Mouse (Mus musculus) c-Kit-positive CD71-positive TER-119-negative erythroid progenitor cells, embryonic 14.5 days (primary cell): ENCODE measurements at regions not wholly inside any gene's neighbourhood (a gene's known extent, or its start where the extent isn't known, plus 50 kb on each side); places are given as distances from the start of the nearest gene placed in this dataset.

Experiments used
- DNase-seq: peaks from one replicate; pipeline ENCODE4 v3.0.0-alpha.2; 2013; ENCODE audit warnings: low read depth

GRCm38 (mm10) chr7:90030486-90031250 is 49.9 kb upstream of the Eed start:
- DNase-seq, result no peak

GRCm38 (mm10) chr7:90033086-90033485 is 52.3 kb upstream of the Eed start:
- no peak for DNase-seq

DNA sequence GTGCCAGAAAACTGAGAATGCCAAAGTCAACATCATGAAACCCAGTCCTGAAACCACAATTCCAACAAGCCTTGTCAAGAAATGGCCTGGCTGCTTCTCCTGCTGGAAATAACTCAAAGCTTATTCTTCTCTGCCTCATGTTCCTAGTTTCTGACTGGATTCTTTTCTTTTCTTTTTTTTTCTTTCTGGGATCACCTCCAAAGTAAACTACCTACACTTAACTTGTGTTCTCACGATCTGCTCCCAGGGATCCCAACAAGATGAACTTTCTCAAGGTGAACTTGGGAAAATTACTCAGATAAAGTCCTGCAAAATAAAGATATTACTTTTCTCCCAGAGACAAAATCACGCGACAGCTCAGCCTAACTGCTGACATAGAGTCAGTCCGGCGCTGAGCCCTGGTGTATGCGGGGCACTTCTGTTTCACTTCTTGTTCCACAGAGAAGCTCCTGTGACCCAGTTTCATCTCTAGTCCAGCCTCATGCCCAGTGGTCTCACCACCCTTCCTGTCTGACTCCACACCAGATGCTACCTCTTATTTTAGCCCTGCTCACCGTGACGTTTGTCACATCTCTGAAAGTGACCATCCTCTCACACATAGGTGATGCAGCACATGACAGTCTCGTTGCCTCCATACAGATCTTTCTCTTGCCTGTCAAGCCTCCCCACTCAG is 53.0 kb upstream of the Eed start:
- no peak for DNase-seq

GRCm38 (mm10) chr7:90034498-90034897 is 53.7 kb upstream of the Eed start:
- DNase-seq, result no peak

DNA sequence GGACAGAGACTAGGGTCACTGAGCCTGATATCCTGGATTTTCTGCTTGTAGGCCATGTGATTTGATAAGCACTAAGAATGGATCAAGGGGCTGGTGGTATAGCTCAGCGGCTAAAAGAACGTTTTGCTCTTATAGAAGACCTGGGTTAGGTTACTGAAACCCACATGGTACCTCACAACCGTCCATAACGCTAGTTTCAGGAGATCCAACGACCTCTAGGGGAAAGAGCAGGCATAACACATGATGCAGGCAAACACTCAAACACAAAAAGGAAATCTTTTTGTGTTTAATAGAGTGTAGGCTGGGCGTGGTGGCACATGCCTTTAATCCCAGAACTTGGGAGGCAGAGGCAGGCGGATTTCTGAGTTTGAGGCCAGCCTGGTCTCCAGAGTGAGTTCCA is 54.6 kb upstream of the Eed start:
- DNase-seq, result no peak

GRCm38 (mm10) chr7:90037736-90038135 is 57.0 kb upstream of the Eed start:
- no peak for DNase-seq

DNA sequence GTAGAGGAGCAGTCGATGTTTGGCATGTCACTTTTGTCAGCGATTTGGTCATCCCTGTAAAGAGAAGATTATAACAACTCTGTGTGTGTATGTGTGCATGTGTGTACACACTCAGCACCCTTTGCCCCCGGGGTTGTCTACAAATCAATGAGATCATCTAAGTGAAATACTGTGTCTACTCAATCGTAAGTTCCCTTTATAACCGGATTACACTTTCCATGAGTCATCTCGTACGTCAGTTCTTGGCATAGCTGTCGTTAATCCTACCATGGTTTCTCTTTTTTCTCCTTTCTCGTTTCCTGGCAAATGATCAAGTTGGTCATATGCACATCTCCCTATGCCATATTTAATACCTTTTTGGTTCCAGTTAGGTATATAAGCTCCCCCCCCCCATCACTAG is 58.7 kb upstream of the Eed start:
- DNase-seq, result no peak

DNA sequence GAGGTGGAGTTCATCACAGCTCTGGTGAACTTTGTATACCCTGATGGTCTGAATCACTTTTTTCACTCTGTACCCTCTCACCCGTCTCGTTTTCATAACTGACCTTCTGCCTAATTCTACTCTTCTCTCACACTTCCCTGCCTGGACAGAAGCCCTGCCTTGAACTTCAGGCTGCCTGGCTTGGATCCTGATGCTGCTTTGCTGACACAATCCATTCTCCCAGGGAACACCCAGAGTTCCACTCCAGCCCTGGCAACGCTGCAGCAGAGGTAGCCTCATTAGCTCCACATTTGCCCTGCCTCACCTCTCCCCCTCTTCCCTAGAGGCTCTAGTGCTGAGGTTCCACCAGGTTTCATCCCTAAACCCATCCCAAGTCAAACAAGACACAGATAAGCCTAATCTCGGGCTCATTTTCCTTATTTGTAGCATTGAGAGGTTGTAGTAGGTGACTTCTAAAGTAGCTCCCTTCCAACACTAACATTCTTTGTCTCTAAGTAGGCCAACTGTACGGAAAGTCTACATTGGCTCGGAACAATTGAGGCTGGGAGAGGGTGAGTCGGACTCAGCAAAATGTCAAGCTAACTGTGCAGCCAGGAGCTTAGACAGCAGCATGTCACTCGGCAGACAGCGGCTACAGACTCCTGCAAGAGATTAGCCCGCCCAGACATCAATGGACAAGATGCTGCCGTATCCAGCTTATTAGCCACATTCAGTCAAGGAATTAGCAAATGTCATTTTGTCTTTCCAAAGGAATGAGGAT is 60.0 kb upstream of the Eed start:
- no peak for DNase-seq

- DNase-seq, result no peak
Measured at GRCm38 (mm10) chr7:90041565-90042024, 60.8 kb upstream of the Eed start.

- DNase-seq, result no peak
Measured at GRCm38 (mm10) chr7:90042364-90042763, 61.6 kb upstream of the Eed start.

DNA sequence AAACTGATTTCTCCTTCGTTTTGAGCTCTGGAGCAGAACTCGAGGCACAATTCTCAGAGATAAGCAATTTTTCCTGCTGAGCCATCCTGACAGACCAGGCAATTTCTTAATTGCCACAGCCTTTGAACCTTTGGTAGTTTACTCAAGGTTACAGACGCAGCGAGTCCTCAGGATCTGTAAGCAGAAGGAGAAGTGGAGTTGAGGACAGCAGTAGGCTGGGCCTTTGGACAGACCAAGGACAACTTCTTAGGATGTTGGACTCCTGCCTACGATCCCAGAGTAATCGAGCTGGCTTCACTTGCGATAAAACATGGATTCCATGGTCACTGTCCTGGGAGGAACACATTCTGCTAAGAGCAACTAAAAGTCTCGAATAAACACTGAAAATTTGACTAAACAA is 62.7 kb upstream of the Eed start:
- no peak for DNase-seq

DNA sequence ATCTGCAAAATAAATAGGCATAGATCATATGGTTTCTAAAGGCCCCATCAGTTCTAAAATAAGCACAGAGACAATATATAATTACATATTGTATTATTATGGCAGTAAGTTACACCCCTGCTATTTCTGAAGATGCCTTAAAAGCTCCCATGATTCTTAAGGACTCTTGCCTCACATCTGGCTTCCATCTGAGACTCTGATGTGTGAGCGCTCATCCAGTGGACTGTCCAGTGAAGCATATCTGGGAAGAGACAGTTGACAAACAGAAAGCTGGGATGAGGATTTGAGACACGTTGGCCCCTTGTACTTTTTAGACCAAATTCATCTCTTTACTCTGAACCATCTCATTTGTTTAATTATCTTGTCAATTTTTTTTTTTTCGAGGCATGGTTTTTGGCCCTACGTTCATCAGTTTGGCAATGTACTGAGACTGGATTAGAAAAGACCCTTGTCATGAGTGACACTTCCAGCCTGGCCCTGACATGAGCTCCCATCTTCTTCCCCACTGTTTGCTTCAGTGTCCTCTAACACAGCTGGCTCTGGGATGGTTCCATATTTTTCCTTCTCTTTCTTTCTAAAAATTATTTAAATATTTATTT is 63.4 kb upstream of the Eed start:
- no peak for DNase-seq

- no peak for DNase-seq
Measured at GRCm38 (mm10) chr7:90045208-90045800, 64.5 kb upstream of the Eed start.

GRCm38 (mm10) chr7:90046228-90046627 is 65.4 kb upstream of the Eed start:
- DNase-seq, result no peak

DNA sequence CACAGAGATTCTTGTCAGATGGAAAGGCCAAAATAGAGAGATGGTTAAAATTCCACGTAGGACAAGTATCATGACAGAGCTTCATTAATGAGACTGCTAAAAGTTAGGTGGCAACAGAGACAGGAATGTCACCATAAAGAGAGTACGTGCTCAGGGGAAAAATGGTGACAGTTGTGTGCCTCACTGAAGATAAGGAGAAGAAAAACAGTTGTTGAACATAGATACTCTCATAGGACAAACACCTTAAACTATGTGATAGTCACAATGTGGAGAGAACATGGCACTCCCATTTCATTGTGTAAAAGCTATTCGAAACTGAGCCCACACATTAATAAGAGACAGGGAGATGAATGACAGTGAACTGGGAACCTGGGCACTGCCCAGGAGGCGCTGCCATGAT is 66.1 kb upstream of the Eed start:
- DNase-seq, result no peak

DNA sequence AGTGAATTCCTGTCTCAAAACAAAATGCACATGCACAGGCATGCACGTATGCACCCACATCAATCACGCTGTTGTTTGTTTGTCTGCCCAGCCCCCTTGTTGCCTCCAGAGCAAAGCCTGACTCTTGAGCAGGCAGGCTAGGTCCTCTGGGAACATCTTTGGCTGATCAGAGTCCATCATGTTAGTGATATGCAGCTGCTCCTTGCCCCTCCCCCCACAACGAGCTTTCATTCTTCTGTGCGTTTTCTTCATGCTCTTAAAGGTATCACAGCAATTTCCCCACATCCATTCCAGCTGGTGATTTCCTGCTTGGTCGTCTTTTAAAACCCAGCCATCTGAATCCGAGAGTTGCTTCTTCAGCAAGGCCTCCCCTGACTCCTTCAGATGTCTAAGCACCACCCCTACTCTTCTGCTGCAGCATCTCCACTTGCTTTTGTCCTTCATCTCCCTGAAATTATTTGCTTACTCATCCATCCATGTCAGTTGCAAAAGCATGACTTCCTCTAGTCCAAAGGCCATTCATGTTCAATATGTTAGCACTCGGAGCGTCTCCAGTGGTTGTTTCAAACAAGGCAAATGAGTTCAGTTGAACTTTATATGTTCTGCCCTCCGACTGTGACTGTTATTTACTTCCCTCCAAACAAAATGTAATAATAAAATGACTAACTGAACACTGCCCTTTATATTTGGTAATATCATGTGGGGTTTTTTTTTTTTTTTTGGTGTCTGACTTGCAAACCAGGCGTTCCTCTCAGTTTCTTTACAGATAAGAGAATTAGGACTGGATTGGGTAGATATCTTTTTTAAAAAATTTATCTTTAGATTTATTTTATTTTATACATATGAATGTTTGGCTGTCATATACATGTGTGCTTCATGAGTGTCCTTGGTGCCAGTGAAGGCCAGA is 67.9 kb upstream of the Eed start:
- no peak for DNase-seq

- no peak for DNase-seq
Measured at GRCm38 (mm10) chr7:90049831-90050237, 69.1 kb upstream of the Eed start.

DNA sequence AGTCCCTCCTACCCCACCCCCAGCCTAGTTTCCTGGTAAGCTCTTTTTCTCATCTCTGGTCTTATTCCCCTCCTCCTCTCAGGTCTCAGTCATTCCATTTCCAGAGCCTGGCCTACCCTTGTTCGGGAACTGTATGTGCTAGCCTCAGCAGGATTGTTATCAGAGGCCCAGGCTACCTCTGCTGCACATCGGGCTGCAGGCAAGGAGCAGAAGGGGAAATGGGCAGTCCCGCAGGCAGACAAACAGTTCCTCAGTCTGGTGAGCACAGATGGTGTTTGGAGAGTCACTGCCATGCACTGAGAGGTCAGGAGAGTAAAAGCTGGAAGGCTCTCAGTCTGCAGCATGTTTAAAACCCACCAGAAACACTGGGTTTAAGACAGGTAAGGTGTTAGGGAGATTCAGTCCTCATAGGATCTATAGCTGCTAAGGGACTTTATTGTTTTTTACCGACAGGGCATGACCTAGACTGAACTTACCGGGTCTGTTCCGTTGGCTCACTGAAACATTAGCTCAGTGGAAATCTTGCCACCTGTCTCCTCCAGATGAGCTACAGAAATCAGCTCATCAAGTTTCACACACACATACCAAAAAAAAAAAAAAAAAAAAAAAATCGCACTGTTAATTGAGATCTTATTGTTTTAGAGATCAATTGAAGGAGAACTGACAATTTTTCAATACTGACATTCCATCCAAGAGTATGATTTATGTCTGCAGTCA is 74.2 kb upstream of the Eed start:
- DNase-seq, result no peak

DNA sequence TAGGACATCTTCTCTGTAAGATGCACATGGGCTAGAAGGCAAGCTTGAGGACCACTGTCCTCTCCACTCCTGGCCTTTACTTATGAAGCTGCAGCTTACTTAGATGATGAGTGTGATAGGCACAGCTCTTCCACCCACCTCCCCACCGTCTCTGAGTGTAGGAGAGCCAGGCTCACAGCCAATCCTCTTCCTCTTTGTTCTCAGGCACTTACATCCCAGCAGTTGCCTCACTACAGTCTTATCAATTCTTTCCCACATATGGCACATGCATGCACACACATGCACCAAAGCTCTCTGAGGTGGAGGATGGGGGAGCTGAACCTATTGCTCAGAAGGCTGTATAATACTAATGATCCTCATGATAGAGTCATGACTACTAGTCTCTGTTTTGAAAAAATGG is 72.1 kb upstream of the Picalm start:
- DNase-seq, result no peak

DNA sequence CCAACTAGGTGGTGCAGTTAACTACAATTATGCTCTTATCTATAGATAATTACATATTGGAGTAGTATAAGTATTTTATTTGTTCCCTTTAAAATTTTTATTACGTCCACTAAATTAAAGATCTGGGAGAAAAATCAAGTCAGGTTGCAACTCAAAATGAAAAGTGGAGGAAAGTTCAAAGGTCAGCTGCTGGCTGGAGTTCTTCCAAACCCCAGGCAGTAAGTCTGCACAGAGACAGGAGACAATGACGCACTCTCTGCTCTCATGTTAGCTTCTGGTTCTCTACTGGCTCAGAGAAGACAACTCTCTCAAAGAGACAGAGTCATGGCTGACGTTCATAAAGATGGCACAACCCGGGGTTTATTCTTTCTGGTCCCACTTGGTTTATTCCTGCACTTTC is 71.4 kb upstream of the Picalm start:
- no peak for DNase-seq

DNA sequence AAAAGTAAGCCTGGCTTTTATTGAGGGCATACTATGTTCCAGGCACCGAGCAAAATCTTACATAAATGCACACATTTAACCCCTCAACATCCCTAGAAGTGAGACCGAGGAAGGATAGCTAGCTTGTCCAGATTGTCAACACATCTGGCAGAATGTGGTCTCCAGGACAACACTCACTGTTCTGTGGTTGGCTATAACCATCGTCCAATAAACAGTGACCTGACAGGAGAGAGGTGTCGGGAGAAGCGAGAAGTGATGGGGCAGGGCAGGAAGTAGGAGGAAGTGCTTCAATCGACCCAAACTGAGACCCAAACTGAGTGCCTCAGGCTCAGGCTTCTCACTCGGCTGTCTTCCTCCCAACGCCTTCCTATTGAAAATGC is 70.8 kb upstream of the Picalm start:
- no peak for DNase-seq
